In genomic region chr1:140158970-140159369, GRCm38 (mm10) we compare ENCODE assay signal across 15 mouse cellular contexts.
"Had no signal": no experiment of that assay in that cellular context is flagged by ENCODE, and none has a peak within 500 bp of the region (broad histone marks: within the 10 kb centered on the region; RNA-seq: fewer than 3 reads in every experiment).

No protein-coding gene starts in this region.

- H3K36me3 ChIP-seq: liver, embryonic 15.5 days; lung, embryonic 15.5 days; midbrain, embryonic 10.5 days had no signal

- H3K9ac ChIP-seq: kidney, embryonic 15.5 days; liver, embryonic 15.5 days; lung, embryonic 15.5 days had no signal

- H3K9me3 ChIP-seq: kidney, embryonic 15.5 days; liver, embryonic 15.5 days; lung, embryonic 15.5 days; megakaryocyte, embryonic 14.5 days; midbrain, embryonic 10.5 days had no signal

- DNase-seq: kidney, adult 8-10 months; kidney, postnatal 10 days; kidney, postnatal 36 days; layer of hippocampus, postnatal 36 days; lung, adult 18-20 months; lung, postnatal 10 days; lung, postnatal 36 days; thymus, adult 18-20 months; thymus, postnatal 36 days had no signal

- H3K27me3 ChIP-seq: kidney, embryonic 15.5 days; liver, embryonic 15.5 days; lung, embryonic 15.5 days; megakaryocyte, embryonic 14.5 days had no signal

- H3K27ac ChIP-seq: kidney, embryonic 15.5 days; left cerebral cortex, adult 2 months; liver, embryonic 15.5 days; lung, embryonic 15.5 days; midbrain, embryonic 10.5 days had no signal

- H3K4me1 ChIP-seq: kidney, embryonic 15.5 days; liver, embryonic 15.5 days; lung, embryonic 15.5 days; megakaryocyte, embryonic 14.5 days; midbrain, embryonic 10.5 days had no signal

- H3K4me3 ChIP-seq: kidney, embryonic 15.5 days; left cerebral cortex, adult 2 months; liver, embryonic 15.5 days; lung, embryonic 15.5 days; megakaryocyte, embryonic 14.5 days; midbrain, embryonic 10.5 days had no signal

- H3K4me2 ChIP-seq: kidney, embryonic 15.5 days; liver, embryonic 15.5 days; lung, embryonic 15.5 days had no signal
